Mouse (Mus musculus): ENCODE data around the gene Klhl8.

The Klhl8 gene

DNA sequence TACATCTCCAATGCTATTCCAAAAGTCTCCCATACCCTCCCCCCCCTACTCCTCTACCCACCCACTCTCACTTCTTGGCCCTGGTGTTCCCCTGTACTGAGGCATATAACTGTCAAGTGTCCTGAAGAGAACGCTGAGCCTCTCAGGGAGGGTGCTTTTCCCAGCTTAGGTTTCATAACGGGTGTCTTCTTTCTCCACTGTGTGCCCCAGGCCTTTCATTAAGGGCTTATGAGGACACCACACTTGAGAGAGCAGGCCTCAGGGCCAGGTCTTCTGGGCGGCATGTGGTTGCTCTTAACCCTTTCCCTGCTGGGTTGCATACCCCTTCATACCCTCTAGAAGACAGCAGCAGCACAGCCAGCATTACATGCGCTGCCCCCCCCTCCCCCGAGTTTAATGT lies 64.5 kb downstream of the Klhl8 start:
- no peak for DNase-seq (ENCODE audit: low spot score in 2 of 2)

DNA sequence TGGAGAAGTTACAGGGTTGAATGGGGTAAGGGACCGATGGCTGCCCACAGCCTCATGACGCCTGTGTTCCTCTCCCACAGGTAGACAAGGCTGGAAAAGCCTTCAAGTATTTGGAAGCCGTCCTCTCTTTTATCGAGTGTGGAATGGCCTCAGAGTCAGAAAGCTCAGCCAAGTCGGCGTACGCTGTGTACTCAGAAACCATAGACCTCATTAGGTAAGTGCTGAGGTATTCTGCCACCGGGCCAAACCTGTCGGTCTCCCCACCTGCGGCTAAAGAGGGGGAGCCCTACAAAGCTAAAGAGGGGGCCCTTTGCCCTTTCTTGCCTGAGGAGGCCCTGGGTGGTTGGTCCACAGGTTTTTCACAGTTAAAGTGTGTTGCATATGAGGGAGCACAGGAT lies 64.9 kb downstream of the Klhl8 start:
- DNase-seq (ENCODE audit: low spot score in 2 of 2), result no peak

DNA sequence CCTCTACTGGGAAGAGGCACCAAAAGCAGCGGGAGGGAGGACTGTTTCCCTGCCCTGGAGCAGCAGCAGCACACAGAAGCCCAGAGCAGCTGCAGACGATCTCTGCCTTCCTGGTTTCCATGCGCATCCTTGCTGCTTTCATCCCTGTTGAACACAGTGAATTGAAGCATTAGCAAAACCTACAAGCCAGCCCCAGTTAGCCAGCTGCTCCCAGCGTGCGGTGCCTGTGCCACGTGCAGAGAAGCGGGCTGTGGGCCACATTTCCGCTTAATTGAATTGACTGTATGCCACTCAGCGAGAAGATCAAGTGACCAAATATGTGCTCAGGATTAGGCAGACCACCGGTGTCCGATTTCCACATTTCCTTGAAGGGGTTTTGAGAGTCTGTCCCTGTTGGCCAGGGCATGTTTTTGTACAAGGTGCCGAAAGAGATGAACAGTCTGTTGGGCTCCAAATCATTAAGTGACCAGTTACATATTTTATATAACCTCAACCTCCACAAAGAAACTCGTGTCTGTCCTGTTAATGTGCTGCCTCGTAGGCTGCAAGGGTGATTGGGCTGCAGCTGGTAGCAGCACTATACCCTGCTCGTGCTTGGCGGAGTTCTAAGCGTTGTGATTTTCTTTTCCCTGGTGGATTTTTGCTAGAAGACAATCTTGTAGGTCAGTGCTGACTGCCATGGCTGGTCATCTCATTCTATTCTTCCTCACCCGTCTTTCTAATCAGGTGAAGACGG lies 65.5 kb downstream of the Klhl8 start:
- DNase-seq (ENCODE audit: low spot score in 2 of 2), result peak in 1 of 2 experiments; percentile 33

DNA sequence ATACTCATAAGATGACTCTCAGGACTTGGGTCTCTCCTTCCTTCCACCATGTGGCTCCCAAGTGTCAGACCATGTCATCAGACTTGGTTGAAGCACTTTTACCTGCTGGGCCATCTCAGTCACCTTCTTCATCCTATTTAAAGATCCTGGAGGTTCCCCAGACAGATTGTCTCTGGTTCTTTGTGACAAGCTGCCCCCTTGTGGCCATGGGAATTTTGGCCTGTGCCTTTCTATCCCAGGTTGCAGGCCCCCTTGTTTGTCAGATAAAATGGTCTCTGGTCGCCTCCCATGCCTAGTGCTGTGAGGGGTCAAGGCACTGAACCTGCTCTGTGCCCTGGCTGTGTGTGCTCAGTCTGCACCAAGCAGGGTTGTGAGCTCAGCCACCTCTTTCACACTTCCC lies 67.1 kb downstream of the Klhl8 start:
- DNase-seq (ENCODE audit: low spot score in 2 of 2), result peak in 1 of 2 experiments; percentile 47

DNA sequence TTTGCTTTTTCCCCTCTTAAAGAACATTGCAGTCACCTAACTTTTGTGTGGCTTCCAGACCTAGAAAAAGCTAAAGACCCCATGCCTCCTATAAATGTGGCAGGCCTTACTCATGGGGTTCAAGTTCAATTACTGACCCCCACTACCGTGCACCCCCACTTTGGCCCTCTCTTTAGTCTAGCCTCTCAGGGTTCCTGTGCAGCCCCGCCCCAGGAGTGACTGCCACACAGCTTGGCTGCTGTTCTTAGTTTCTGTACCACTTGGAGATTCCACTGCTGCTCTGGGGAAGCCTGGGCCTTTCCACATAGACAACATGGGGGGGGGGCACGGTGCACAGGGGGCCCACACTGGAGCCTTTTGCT lies 71.8 kb downstream of the Klhl8 start:
- no peak for DNase-seq (ENCODE audit: low spot score in 2 of 2)

DNA sequence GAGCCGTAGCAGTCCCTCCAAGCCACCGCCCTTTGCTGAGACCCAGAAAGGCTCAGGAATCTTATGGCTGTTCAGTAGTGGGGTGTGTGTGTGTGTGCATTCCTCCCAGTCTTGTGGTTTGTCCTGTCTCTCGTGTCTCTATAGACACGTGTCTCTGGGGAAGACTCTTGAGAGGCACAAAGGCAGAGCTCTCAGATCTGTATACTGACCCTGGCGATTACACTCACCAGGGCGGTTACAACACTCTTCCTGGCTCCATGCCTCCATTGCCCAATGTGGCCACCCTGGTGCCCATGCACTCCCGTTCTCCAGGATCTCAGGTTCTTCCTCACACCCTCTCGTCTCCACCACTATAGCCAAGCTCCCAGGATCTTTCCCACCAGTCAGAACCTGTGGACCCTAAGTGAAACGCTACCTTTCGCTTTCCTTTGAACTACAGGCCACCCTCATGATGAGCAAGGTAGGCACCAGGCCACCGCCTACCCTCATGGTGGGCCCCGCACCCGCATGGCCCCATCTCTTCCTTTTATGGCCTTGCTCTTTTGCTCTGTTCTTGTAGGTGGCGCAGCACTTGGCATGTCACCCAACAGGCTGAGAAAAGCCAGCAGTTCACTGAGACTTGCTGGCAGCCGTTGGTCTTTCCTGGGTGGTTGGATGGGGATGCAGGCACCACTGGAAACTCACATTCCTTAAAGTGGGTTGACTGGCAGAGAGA lies 72.4 kb downstream of the Klhl8 start:
- DNase-seq (ENCODE audit: low spot score in 2 of 2), result no peak

DNA sequence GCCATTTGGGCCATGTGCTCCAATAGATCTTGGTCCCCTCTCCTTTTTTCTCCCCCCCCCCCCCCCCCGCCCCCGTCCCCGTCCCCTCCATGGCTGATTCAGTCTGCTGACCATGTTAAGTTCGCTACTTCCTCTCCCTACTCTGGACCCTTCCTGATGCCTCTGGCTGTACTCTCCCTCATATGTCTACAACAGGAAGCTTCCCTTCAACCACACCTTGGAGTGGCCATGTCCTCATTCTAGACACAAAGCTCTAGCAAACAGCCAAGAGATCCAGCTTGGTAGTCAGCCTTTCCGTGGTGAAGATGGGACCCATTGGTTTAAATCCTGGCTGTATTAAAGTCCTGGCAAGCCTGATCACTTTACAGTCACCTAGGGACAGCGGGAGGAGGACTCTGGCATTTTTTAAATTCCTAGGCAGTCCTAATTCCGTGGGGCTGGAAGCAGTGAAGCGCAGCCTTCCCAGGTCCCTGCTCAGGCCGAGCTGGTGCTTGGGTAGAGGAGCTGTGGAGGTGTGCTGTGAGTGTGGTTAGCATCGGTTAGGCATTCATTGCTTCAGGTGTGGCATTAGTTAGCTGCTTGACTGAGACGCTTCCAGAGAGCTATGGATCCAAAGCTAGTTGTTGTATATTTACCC lies 74.8 kb downstream of the Klhl8 start:
- no peak for DNase-seq (ENCODE audit: low spot score in 2 of 2)

DNA sequence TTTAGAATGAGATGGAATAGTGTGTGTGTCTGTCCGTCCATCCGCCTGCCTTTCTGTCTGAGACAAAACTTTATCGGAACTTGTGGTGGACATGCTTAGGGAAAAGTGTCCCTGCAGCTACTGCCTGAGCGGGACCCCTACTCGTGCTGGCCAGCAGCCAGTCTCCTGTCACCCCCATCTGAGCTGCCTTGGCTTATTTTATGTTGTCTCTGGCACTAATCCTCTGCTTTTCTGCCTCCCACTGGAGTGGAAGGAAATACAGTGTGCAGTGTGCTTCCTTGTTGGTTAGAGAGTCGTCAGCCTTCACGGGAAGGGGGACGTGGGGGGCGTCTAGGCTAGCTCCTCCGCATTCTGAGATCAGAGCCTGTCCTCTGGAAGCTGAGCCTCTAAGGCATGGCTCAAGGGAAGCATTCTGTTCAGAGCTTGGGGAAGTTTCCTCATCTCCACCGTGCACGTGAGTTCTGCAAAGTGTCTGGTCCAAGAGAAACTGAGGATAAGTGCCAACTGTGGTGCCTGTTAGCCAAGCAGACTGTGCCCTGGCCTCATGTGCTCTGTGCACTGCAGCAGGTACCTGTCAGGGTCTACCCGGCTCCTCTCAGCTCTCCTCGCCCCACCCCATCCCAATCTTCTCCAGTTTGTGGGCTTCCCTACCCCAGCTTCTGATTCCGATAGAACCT lies 75.5 kb downstream of the Klhl8 start:
- DNase-seq (ENCODE audit: low spot score in 2 of 2), result no peak

DNA sequence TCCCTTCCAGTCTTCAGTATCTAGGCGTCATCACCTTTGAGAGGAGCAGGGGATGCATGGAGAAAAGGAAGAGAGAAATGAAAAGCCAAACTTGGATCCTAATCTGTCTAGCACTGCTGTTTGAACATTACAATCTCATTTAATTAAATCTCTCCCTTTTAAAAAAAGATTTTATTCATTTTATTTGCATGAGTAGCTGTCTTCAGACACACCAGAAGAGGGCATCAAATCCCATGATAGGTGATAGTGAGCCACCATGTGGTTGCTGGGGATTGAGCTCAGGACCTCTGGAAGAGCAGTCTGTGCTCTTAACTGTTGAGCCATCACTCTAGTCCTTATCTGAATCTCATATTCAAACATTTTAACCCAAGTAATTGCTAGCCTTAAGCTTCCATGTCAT lies 80.2 kb downstream of the Klhl8 start:
- DNase-seq (ENCODE audit: low spot score in 2 of 2), result no peak

DNA sequence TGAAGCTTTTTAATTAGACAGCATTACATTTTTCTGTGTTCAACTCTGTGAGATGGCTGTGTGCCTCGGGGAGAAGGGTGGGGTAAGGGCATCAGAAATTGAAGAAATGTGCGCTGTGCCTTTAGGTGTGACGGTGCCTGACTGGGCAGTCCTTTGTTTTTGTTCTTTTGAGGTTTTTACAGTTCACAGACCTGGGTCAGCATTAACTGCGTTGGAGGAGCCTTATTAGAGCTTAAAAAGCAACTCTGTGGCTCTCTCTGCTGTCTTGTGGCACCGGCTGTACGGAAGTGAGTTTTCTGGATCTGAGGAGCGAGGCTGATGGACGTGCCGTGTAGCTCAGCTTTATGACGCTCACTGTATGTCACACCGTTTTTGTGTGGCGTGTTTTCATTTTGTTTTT lies 81.9 kb downstream of the Klhl8 start:
- no peak for DNase-seq (ENCODE audit: low spot score in 2 of 2)

DNA sequence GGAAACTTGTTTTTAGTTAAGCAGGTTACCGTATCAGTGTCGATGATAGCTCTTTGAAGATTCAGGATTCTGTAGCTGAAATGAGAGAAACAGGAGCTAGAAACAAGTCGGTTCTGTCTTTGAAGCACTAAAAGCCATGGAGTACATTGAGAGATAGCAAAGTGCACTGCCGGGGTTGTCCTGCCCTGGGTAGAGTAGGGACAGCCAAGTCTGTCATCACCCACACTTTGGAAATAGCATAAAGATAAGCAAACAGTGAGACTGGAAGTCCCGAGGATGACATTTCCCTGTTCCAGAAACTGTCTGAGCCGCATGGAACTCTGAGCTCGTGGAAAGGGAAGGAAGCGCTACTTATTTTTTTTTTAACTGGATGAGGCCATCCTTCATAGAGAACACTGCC lies 82.3 kb downstream of the Klhl8 start:
- DNase-seq (ENCODE audit: low spot score in 2 of 2), result no peak

DNA sequence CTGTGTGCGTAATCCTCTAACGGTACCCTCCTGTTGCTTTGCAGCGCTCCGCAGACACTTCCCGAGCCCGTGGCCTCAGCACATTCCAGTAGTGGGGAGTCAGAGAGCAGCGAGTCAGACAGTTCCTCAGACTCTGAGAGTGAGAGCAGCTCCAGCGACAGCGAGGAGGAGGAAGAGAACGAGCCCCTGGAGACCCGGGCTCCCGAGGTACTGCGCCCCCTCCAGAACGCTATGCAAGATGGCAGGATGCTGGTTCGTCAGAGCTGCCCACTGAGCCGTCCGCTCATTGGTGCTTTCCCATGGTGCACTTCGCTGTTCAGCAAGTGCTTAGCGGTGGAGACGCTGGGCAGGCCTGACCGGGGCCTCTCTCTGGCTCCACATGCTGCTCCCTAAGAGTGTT lies 82.8 kb downstream of the Klhl8 start:
- DNase-seq (ENCODE audit: low spot score in 2 of 2), result no peak

DNA sequence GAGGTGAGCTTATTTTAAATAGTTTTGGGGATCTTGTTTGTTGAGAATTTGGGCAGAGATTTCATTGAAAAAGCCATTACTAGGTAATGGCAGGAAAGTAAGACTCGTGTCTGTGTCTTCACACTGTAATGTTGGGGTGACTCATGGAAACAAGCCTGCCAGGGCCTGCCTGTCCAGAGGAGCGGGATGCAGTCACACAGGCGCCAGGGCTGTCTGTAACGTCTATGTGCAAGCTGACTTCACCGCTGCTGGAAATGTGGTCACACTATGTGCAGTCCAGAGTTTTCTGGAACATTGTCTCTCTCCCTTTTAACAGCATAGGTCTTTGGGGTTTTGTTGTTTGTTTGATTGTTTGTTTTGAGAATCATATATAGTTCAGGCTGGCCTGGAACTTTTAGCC lies 88.1 kb downstream of the Klhl8 start:
- DNase-seq (ENCODE audit: low spot score in 2 of 2), result no peak

DNA sequence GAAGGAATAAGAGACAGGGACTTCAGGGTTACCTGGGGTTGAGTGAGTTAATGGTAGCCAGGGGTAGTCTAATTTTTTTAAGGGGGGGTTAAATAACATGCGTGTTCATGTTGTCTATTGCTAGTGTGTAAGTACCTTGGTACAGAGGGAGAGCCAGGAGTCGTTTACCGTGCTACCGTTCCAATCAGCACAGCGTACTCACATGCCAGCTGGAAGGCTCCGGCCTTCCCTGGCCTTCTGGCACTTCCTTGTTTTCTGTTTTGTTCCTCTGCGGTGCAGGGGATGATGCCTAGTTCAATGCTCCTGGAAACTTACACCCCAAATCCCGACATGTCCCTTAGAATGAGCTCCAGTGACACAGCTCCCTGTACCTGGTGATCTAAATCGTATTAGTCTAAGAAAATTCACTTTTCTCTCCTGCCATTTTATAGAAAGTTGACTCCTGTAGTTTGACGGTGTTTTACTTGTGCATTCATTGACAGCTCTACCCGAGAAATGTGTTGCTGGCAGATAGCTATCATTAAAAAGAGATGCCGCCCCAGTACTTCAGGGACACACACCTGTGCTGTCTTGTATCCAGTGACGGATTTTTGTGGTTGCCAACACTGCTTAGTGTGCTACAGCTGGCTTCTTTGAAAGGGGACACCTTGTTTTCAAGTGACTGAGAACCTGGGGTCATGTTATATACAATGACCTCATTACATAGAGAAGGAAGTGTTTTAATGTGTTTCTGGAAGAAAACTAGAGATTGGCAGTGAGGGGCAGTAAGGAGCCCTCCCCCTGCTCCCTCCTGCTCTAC lies 89.4 kb downstream of the Klhl8 start:
- DNase-seq (ENCODE audit: low spot score in 2 of 2), result no peak

DNA sequence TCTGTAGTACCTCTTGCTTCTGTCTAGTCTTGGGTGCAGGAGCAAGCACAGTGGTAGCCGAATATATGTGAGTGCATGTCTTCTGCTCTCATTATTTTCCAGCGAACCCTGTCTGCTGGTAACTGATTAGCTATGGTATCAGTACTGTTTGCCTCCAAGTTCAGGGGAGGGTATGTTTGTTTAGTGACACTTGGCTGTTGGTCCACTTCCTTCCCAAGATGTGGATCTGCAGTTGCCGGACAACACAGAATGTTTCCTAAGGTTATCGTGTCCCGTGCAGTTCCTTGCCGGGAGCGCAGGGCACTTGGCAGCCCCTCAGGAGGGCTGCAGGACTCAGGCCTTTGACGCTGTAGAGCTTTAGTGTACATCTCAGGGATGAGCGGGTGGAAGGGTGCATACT lies 90.0 kb downstream of the Klhl8 start:
- no peak for DNase-seq (ENCODE audit: low spot score in 2 of 2)

DNA sequence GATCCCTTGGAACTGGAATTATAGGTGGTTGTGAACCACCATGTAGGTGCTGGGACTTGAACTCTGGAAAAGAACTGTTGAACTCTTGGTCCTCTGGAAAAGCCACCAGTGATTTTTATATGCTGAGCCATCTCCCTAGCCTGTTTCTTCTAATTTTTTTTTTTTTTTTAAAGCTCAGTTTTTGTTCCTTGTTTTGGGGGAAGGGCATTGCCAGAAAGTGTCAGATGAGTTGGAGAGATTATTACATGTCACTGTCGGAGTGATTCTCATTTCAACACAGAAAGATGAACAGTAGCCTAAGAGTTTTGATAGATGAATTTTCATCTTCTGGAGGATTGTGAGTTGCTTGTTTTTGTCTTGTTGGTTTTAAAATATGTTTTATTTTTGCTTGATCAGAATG lies 91.4 kb downstream of the Klhl8 start:
- DNase-seq (ENCODE audit: low spot score in 2 of 2), result no peak

DNA sequence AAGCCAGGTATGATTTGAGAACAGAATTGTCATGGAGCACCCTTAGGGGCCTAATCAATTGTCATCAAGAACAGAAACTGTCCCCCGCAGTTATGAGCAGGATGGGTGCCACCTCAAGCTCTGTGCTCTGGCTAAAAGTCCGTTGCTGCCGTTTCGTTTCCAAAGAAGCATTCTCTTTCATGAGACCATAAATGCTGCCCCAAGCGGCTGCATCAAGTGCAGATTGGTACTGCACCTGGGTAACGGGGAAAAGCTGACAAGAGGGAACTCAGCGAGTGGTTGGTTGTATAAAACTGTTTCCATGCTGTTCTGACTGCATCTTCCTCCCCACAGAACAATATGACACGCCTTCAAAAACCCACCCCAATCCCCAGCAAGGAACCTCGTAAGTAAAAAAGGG lies 92.5 kb downstream of the Klhl8 start:
- DNase-seq (ENCODE audit: low spot score in 2 of 2), result no peak

DNA sequence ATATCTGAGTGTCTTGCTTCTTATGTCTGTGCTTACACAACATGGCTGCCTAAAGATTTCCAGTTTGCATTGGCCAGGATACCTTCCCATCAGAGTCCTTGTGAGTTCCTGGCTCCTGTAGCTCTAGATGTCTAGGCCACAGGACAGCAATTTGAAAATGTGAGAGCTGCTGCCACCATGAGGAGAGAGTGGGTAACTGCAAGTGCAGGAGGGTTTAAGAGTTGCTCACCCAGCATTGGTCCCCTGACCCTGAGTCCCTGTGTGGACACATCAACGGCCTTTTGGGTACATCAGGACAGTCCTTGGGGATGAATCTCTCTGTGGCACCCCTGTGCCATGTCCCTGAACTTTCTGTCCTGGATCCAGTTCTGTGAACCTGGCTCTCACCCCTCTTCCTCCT lies 93.3 kb downstream of the Klhl8 start:
- peak; percentile 79 for DNase-seq (ENCODE audit: low spot score in 2 of 2)

DNA sequence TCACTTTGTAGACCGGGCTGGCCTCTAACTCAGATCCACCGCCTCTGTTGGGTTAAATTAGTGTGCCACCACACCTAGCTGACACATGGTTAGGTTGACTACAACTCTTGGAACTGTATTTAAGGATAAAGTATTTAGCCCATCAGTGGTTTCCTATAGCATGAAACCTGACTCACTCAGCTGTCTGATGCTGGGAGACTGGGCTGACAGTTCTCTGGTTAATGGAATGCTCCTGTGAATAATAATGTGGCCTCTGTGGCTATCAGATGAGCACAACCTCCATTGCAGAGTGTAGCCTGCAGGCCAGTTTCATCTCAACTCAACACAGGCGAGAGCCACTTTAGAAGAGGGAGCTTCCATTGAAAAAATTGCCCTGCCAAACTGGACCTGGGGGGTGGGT lies 94.3 kb downstream of the Klhl8 start:
- no peak for DNase-seq (ENCODE audit: low spot score in 2 of 2)

DNA sequence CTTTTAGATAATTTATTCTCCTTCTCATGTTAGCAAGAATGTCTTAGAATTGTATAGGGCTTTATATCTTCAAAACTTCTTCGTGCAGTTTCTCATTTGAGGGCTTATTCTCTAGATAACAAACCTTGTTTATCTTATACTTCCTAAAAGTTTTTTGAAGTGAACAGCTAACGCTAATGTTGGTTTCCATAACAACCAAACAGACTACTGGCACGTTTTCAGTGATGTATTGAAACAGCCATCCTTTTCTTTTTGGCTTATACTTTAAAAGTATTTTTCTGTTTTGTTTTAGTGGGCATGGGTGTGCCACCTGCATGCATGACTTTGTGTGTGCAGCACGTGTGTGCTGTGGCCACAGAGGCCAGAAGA lies 95.8 kb downstream of the Klhl8 start:
- no peak for DNase-seq (ENCODE audit: low spot score in 2 of 2)

DNA sequence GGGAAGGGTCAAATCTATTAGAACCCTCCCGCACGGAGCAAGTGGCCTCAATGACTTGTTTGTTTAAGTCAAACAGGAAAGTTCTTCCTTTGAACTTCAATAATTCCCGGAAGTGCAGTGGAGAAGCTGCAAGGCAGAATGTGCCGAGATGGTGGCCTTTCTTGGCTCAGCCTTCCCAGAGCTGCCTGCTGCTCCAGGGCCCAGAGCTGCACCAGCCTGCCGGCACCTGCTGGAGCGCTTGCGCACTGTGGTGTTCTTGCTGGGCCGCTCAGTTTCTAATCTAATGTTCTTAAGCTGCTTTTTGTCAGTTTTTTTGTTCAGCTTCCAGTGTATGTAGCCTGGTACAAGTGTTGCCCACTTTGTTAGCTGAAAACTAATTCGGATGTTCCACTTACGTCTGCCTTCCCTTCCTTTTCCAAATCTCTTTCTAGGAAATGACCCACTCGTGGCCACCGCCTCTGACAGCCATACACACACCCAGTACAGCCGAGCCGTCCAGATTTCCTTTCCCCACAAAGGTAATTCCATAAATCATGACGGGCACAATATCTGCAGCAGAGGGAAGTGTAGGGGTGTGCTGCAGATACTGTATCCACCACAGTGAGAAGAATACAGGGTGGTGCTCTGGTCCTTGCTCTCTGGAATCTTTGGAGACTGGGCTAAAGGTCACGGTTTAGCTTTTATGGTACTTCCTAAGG lies 96.4 kb downstream of the Klhl8 start:
- no peak for DNase-seq (ENCODE audit: low spot score in 2 of 2)
